Mouse (Mus musculus): ENCODE results near the gene Trpm3.
A peak's percentile ranks its signal among the peaks of the same experiment; 100 is the strongest.

The Trpm3 gene

DNA sequence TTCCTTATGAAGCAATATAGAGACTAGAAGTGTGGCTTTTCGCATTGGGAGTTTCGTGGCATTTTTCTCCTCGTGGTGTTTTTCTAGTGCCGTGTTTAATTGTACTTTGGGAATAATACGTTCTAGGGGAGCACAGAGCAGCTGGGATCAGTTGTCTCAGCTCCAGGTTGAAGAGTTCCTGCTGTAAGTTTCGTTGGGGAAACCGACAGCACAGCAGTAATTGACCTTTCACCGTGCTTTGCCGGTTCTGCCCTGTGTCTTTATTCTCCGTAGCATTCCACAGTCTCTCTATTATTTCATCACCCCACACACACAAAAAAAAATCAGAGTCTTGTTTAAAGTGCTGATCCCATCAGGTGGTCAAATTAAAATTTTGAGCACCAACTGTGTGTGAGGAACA is 496.8 kb downstream of the Trpm3 start:
- DNase-seq (ENCODE audit: low read depth, low spot score) = no peak

DNA sequence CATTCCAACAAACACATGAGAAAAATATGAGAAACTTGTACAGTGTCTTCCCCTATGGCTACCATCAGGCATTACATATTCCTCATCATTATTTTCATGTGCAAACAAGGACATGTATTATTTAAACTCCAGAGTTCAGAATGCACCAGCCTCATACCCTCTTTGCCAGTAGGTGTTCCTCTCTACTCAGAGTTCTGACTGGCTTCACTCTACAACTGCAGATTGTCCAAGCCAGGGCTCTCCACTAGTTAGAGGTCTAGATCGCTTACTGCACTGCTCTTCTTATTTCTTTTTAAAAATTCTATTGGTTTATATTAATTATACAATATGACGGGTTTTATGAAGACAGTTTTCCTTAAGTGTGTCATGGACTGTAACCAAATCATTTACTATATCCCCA is 498.9 kb downstream of the Trpm3 start:
- no peak for DNase-seq (ENCODE audit: low read depth, low spot score)

DNA sequence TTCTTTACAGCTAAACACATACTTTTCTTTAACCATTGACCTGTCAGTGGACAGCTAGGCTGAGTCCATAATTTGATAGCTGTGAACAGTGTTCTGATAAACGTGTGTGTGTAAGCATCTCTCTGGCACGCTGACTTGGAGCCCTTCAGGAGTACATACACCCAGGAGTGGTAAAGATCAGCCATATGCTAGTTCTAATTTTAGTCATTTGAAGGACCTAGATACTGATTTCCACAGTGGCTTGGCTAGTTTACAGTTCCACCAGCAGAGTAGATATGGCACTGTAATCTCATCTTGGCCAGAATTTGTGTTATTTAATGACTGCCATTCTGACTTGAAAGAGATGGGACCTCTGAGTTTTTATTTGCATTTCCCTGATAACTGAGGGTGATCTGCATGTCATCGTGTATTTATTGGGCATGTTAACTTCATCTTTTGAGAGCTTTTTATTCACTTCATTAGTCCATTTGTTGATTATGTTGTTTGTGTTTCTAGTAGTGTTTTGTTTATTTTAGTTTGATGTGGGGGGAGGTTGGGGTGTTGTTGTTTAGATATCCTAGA is 499.6 kb downstream of the Trpm3 start:
- DNase-seq (ENCODE audit: low read depth, low spot score) = no peak

DNA sequence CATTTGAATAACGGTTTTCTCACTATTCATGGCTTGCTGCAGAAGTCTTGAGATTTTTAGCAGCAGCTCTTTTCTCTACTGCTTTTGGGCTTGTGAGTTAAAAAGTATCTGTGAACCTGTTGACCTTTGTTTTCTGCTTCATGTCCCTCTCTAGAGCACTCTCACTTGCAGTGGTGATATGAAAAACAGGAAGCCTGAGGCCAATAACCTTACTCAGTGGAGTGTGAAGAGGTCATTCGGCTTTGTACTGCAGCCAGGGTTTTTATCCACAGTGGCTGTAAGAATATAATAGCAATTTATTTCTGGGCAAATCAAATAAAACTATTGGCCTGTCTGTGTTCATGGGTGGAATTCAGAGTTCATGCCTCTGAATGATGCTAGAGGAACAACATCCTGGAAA is 503.3 kb downstream of the Trpm3 start:
- no peak for DNase-seq (ENCODE audit: low read depth, low spot score)

DNA sequence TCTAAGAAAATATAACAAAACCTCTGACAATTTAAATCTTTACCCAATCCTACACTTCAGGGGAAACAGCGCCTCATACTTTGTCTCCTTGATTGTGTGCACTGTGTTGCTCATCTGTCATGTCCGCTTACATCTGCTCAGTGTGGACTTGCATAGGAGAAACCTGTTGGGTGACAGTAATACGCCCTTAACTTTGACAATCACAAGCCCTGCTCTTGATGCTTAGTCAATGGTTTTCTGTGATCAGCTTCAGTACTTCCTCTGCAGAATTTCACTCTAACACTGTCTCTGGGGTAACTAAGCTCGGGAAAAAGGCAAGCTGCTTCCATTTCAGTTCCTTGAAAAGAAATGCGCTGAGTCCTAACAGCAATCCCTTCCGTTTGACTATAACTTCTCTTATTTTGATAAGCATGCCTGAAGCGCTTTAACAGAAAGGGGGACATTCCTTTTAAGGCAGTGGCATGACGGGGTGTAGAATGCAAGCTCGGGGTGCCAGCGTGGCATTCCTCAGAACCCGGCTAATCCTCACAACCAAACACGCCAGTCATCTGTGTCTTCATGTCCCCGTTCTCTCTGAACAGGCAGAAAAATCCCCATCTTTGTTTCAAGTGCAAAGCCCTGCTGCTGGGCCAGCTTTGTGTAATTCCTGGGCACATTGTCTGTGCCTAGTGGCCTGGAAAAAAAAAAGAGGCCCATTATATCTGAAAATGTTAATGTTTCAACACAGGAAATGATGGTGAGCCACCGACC is 517.8 kb downstream of the Trpm3 start:
- DNase-seq (ENCODE audit: low read depth, low spot score) = no peak

DNA sequence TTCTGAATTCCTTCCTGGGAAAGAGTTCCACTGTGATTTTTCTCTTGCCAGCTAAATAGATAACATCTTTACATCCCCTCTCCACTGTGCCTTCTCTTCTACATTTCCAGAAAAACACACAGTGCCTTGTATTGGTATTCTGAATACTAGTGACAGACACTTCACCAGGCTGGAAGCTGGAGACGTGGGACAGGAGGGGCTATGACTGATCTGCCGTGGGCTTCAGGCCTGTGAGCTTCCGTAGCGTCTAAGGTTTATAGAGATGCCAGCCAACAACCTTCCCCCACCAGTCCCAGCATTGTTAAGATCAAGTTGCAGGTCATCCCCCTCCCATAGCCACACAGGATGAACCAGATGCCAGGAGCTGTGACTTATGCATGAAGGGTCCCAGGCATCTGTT is 518.4 kb downstream of the Trpm3 start:
- no peak for DNase-seq (ENCODE audit: low read depth, low spot score)

DNA sequence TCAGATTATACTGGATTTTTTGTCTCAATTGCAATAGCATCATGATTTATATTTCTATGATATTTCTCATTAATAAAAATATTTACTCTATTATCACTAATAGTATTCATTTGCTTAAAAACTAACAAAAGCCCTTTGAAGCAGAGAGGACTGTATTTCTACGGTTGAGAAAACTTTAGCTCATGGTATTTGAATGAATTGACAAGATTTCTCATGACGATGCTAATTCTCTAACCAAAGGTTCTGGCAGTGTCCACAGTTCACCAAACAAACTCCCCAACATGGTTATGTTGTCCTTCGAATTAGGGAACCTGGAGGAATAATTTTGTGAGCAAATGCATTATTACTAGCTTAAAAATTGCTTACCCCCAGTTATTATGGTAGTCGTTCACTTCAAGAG is 526.6 kb downstream of the Trpm3 start:
- no peak for DNase-seq (ENCODE audit: low read depth, low spot score)

DNA sequence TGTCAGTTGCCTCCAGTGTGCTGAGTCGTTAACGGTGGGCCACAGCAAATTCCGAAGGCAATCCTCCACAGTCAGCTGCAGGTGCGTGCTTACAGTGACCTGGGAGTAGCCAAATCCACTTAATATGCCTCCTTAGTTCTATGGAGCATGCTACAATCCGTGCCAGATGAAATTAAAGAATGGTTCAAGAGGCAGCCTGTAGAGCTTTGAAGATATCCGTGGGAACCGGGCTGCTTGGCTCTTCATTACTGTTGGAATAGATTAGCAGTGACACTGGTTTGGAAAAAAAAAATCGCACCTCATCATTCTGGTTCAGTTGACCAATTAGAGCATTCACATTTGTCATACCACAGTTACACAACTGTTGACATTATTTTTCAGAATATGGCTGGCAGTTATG is 531.4 kb downstream of the Trpm3 start:
- no peak for DNase-seq (ENCODE audit: low read depth, low spot score)

DNA sequence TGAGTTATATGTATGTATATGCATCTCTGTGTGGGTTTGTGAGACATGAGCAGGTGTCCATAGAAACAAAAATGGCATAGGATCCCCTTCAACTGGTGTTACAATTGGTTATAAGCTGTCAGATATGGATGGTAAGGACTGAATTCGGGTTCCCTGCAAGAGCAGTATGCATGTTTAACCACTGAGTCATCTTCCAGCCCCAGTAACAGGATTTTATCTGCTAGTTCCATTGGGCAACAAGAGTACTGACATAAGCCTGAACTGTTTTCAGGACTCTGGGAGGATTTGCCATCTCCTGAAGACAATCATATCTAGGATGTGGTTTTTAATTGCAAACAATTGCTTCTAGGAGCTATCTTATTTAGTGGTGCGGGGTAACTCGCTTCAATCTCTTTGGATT is 534.0 kb downstream of the Trpm3 start:
- DNase-seq (ENCODE audit: low read depth, low spot score) = no peak

DNA sequence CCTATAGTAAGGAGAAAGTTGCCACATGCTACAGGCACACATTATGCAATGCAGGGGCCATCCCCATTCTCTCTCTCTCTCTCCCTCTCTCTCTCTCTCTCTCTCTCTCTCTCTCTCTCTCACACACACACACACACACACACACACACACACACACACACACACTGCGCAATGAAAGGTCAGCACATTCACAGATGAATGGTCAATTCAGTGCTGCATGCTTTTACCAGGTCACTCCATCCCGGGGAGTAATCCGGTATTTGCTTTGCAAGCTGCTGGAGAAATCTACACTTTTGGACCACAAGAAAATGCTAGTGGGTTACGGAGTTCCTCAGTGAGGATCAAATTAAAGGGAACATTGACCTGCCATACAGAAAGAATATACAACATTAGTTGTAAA is 537.4 kb downstream of the Trpm3 start:
- no peak for DNase-seq (ENCODE audit: low read depth, low spot score)

DNA sequence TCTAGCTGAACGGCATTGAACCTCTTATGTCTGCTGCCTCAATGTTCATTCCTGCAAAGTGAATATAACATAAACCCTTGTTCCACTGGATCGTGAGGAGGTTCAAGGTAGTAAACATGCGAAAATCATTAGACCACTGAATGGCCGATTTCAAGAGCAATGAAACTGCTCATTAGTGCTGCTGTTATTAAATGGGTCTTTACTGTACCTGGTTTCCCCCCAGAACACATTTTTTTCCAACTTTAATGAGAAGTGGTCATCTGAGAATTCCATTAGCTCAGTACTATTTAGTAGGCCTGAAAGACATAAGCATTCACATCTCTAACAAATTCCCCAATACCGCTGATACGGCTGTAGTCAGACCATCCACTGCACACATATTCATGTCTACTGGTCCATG is 543.4 kb downstream of the Trpm3 start:
- no peak for DNase-seq (ENCODE audit: low read depth, low spot score)

DNA sequence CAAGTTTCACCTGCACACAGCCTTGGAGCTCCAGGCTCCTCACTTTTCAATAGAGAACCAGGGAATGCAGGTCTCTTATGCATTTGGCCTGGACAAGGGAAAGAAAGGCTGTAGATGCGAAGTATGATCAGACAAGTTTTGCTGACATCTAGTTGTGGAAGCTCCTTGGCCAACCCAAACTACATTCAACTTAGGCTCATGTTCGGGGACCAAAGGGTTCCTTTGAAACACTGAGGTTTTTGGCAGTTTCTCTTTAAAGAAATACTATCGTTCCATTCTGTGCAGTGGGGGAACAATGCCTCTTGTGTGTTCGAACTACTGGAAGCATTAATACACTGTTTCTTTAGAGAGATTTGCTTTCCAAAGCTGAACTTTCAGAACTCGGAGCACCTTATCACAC is 553.1 kb downstream of the Trpm3 start:
- no peak for DNase-seq (ENCODE audit: low read depth, low spot score)

DNA sequence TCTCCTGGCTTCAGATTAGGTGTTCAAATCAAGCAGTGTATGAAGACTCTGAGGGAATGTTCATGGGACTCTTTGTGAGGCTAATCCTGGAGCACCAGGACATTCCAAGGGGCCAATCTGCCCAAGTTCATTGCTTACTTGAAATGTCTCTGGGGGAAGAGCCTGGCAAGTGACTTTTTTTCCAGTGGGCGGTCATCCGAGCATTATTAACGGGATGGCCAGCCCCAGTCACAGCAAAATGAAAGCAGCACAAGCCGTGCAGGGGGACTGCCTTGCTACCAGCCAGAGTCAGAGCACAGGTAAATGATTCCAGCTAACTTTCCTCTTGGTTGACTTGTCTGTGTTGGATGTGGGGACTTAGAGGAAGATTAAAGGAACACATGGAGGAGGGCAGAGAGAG is 553.7 kb downstream of the Trpm3 start:
- no peak for DNase-seq (ENCODE audit: low read depth, low spot score)

DNA sequence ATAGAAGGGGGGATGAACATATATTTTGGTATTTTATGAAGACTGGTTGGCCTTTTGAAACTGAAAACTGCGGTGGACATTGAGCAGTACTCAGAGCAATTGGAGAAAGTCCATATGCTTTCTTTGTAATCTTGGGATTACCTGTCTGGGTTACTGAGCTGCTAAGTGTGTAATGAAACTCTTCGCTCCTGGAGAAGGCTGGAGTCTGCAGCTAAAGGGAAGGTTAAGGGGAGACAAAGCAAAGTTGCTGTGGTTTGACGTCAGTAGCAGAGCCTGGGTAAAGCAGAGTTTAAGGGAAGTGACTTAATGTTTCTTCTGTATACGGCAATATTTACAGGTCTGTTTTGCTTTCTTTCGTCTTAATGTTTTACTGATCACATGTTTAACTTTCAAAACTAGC is 554.1 kb downstream of the Trpm3 start:
- DNase-seq (ENCODE audit: low read depth, low spot score) = no peak

DNA sequence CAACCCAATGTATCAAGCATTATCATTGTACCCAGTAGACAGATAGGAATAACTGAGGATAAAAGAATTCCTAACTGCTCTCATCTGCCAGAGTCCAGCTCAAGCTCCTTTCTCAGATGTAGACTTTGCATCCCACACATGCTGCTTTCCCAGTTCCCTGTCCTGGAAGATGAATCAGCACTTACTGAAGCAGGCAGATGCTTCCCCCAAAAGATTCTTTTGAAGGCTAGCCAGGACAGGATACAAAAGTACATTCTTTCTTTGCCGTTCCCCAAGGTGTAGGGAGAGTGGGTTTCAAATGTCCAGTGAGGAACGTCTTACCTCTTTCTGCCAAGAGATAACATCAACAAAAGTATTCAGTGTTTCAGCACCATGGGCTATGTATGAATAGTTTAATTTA is 556.6 kb downstream of the Trpm3 start:
- DNase-seq (ENCODE audit: low read depth, low spot score) = no peak

DNA sequence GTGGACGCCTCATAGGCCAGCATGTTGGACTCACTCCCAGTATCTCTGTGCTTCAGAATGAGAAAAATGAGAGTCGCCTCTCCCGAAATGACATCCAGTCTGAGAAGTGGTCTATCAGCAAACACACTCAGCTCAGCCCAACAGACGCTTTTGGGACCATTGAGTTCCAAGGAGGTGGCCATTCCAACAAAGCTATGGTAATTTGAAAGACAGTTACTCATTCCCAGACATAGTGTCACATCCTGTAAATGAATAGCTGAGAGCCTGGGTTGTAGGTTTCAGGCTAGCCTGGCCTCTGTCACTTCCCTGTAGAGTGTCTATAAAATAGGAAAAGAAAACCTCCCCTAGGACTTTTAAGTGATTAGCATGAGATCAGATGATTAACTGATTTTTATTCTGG is 559.9 kb downstream of the Trpm3 start:
- no peak for DNase-seq (ENCODE audit: low read depth, low spot score)

DNA sequence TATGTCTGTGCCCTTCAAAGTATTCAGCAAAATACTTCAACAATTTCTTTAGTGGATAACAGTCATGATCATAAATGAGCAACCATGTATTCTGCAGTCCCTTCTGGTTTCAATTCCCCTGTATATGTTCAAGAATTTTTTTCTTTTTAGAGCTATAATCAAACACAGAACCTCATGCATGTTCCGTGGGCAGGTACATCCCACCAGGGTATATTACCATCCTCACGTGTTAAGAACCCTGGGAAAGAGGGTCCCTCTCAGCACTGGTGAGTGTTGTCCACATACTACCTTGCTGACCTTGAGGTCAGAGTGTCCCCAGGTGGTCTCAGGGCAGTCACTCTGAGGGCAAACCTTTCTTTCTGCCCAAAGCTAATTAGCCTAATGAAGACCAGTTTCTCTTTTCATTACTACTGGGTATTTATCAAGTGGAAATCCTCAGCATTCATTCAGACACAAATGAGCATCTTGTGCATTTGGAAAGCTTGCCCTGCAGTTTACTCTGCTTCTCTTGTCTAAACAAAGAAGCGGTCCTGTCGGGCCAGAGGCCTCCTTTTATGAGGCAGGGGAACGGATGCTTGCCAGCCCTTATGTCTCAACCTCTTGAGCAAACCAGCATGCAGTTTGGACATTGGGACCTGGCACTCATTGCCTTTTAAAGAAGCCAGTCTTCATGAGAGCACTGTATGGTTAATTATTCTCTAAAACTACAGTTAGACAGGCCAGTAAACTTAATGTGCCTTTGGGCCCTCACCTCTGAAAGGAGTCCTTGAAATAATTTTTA is 562.2 kb downstream of the Trpm3 start:
- peak; percentile 7 for DNase-seq (ENCODE audit: low read depth, low spot score)

DNA sequence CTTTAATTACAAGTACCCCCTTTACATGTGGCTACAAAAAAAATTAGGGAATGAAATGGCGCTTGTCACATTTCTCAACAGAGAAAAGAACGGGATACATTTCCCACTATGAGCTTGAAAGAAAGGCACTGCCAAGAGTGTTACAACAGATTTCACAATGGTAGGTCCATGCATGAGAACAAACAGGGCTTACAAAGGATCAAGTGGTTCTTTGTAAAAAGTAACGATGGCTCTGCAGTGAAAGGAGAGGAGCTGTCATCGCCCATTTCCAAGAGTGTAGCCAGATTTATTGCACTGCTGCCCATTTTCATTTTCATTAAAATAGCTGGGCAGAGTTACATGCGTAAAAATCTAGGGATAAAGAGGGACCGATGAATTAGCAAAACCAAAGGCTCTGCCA is 565.0 kb downstream of the Trpm3 start:
- no peak for DNase-seq (ENCODE audit: low read depth, low spot score)

DNA sequence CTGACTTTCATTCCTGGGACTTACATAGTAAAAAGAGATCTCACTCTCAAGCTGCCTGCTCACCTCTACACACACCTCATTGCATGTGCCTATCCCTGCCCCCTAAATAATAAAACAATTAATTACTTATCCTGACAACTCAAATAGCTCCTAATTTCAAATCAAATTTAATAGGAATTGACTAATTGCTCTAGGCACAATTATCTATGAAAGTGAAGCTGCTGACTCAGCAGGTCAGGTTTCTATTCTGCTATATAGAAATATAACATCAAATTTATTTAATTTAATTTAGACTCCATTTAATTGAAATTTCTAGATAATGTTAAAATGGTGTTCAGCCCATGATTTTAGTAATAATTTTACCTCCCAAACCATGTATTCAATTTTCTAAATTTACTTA is 566.6 kb downstream of the Trpm3 start:
- DNase-seq (ENCODE audit: low read depth, low spot score) = no peak

DNA sequence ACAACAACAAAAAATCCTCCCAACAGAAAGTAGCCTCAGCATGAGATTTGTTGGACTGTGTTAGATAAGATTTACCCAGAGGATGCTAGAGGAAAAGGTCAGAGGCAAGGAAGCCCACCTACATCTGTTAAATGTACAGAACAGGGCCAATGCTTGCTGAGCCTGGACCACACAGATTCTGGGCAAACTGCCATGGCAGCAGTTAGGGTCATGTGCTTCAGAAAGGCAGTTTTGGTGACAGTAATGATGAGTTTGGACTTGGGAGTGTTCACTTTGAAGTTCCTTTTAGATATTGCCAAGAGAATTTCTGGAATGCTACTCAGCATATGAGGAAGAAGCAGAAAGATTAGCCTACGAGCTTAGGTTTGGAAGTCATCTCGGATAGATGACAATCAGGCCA is 580.2 kb downstream of the Trpm3 start:
- DNase-seq (ENCODE audit: low read depth, low spot score) = no peak

DNA sequence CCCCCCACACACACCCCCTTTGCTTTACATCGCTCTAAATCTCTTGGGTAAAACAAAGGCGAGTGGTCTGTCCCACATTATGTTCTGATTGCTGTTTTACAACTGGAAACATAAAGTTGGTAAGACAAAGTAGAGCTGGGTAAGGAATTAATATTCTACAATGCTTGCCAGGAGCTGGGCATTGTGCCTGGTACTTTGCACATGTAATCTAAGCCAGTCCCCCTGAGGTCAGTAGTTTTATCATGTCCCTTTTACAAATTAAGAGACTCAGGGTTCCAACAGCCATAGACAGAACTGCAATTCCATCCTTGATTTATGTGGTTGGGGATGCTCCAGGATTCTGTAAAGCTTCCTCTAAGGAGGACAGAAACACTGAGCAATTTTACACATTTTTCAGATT is 591.0 kb downstream of the Trpm3 start:
- no peak for DNase-seq (ENCODE audit: low read depth, low spot score)

DNA sequence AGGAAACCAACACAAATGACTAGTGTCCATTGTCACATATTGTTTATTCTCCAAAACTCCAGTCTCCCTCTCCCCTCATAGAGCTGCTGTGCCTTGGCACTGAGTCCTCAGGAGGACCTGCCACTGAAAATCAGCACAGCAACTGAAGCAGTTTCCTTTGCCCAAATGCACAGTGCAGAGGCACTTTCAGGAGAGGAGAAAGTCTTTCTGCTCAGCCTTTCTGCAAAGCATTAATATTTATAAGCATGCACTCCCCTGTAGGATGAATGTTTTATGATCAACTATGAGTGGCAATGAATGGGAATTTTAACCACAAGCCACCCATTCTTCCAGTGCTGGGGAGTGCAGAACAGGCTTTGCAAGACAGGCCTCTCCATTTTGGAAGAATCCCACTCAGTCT is 592.1 kb downstream of the Trpm3 start:
- DNase-seq (ENCODE audit: low read depth, low spot score) = no peak

DNA sequence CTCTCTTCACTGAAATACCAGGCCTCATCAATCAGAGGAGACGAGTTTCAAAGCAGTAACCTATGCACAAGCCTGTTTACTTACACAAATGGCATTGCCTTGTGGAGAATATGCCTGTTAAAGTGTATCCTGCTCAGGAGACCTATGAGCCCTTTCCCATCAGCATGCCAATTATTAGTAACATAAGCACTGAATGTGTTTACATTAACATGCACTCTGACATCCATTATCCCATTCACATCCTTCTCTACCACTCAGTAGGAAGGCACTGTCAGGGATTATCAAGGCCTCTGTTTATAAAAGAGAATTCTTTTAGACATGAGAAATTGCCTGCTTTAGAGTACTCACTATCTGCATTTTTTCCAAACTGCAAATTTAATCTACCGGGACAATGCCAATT is 598.0 kb downstream of the Trpm3 start:
- no peak for DNase-seq (ENCODE audit: low read depth, low spot score)
